Mouse (Mus musculus) hindbrain, postnatal 0 days (tissue): ENCODE measurements around the gene Efna4. TPM values are rescaled to one million over a fixed set of nuclear protein-coding genes. Genes with fewer than 3 reads are reported as not detected.

ENCODE experiments used
- ATAC-seq: fragments of 200-750 bp; cut with Nextera tagmentation; 2 replicates; pipeline ENCODE4 v1.8.0; 2017; ENCODE audit warnings: mild to moderate bottlenecking, moderate TSS enrichment, moderate library complexity
- DNase-seq: peaks from one replicate; pipeline ENCODE4 v3.0.0-alpha.2; 2015; ENCODE audit warnings: low spot score
- H3K27ac ChIP-seq: fragments of 300-500 bp; sonication (generic); 2 replicates; pipeline ENCODE4 v1.5.1; 2014; ENCODE audit warnings: mild to moderate bottlenecking
- H3K27me3 ChIP-seq: fragments of 300-500 bp; sonication (generic); 2 replicates; pipeline ENCODE4 v1.6.1; 2014; ENCODE audit warnings: low read length, mixed read lengths; ENCODE audit not compliant: insufficient read depth
- H3K36me3 ChIP-seq: fragments of 300-500 bp; sonication (generic); 2 replicates; pipeline ENCODE4 v1.6.1; 2014; ENCODE audit warnings: low read length, mixed read lengths; ENCODE audit not compliant: insufficient read depth
- H3K4me1 ChIP-seq: fragments of 300-500 bp; sonication (generic); 2 replicates; pipeline ENCODE4 v1.6.1; 2014; ENCODE audit warnings: antibody characterized with exemption, low read length, mixed read lengths; ENCODE audit not compliant: insufficient read depth
- H3K4me2 ChIP-seq: fragments of 300-500 bp; sonication (generic); 2 replicates; pipeline ENCODE4 v1.6.1; 2014; ENCODE audit warnings: low read depth, mild to moderate bottlenecking, low read length, moderate library complexity, mixed read lengths
- H3K4me3 ChIP-seq: fragments of 300-500 bp; sonication (generic); 2 replicates; pipeline ENCODE4 v1.5.1; 2014; ENCODE audit warnings: low read length
- H3K9ac ChIP-seq: fragments of 300-500 bp; sonication (generic); replicated peaks from 2 replicates; pipeline ENCODE4 v1.6.1; 2014; ENCODE audit warnings: mild to moderate bottlenecking, low read length, moderate library complexity, mixed read lengths
- H3K9me3 ChIP-seq: fragments of 300-500 bp; sonication (generic); 2 replicates; pipeline ENCODE4 v1.6.1; 2016; ENCODE audit warnings: low read length, mixed read lengths
- CTCF ChIP-seq: IDR thresholded peaks from 2 replicates; pipeline ENCODE4 v1.5.1; 2016; ENCODE audit warnings: antibody characterized with exemption, control low read depth, low read depth
- WGBS: fragments of 180-500 bp; shearing (Covaris S2); extraction: QIAGEN DNeasy Blood & Tissue Kit; methylation state at CpG from one replicate; pipeline ENCODE4 v1.1.7; 2014; 5-methylcytosine and 5-hydroxymethylcytosine counted together
- polyA plus RNA-seq: library from polyadenylated mRNA; unstranded; fragments of >200 nt; fragmentation: Nextera tagmentation; extraction: Ambion mirVana; gene quantifications from 2 replicates; pipeline ENCODE4 v1.2.1, GENCODE M21; 2015
- total RNA-seq: library from RNA; depleted of rRNA; stranded (reverse); fragments of >200 nt; gene quantifications from 2 replicates; pipeline ENCODE4 v1.2.3, GENCODE M21; 2014

The Efna4 gene
- total and polyA plus RNA-seq, 2 experiments from 2014 or later: 3.5 to 7.6 TPM

DNA sequence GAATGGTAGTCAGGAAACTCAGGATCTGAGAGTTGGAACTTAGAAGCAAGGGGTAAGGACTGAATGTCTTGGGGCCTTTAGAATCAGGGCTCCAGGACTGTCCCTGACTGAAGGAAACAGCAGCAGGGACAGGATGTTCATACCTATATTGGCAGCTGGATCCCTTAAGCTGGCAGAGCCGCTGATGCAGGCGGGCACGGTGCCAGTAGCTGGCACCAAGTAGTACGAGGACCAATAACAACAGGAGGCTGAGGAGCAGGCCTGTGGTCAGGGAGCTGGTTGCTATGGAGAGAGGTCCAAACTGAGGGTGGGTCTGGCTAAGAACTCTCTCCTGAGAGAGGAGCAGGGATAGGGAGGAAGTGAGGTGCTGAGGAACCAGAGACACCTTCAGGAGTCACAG, 4.0 kb upstream of the Efna4 start:
- no peak overlapping the region for H3K4me3 ChIP-seq
- 42% methylated on average over 4 of the region's 4 CpGs for WGBS

GRCm38 (mm10) chr3:89340465-89340864, 2.6 kb upstream of the Efna4 start:
- H3K4me2 ChIP-seq: peak overlapping the region; percentile 57
- peak overlapping the region; percentile 33; the same call in 1 of the 2 replicates for H3K9ac ChIP-seq
- ATAC-seq: peak; percentile 53
- peaks cover 3% of the 10 kb centered on the region; the same call in 1 of the 2 replicates for H3K36me3 ChIP-seq
- peak; percentile 99 for TF ChIP-seq CTCF
- peak overlapping the region; percentile 27; the same call in 1 of the 2 replicates for H3K4me3 ChIP-seq
- no peaks in the 10 kb centered on the region for H3K9me3 ChIP-seq
- no peaks in the 10 kb centered on the region for H3K27me3 ChIP-seq
- H3K4me1 ChIP-seq: 0 out of 2 replicates have a peak, but pooled peaks cover 9% of the 10 kb centered on the region
- DNase-seq: peak; percentile 90
- 8% methylated on average over 11 of the region's 11 CpGs for WGBS
- no peak overlapping the region for H3K27ac ChIP-seq

More for the DNA sequence above, 4.0 kb upstream of the Efna4 start:
- no peak for TF ChIP-seq CTCF
- H3K36me3 ChIP-seq: peaks cover 4% of the 10 kb centered on the region; the same call in 1 of the 2 replicates
- no peak overlapping the region for H3K27ac ChIP-seq
- H3K9me3 ChIP-seq: no peaks in the 10 kb centered on the region
- H3K4me1 ChIP-seq: 0 out of 2 replicates have a peak, but pooled peaks cover 9% of the 10 kb centered on the region
- DNase-seq (no peak), ATAC-seq (no peak)
- no peak overlapping the region for H3K4me2 ChIP-seq
- no peaks in the 10 kb centered on the region for H3K27me3 ChIP-seq
- no peak overlapping the region for H3K9ac ChIP-seq

DNA sequence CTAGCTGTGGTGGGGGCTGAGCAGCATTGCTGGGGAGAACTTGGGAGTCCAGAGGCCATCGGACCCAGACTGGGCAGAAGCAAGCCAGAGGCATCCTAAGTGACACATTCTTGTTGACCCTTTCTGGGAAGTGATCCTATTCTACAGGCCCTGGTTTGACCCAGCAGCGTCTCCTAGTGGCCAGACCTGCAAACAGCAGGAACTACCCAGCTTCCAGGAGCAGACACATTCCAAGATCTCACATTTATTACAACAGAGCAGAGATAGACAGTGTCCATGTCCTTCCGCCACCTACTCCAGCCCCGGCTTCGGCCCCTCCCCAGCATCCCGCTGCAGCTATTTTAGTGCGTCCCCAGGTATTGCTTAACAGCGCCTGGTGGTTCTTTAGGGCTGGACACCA, 1.6 kb upstream of the Efna4 start:
- Histone ChIP-seq H3K4me3 (no peak overlapping the region), H3K36me3 (no peaks in the 10 kb centered on the region; the same call in 1 of the 2 replicates), H3K27ac (no peak overlapping the region), H3K27me3 (no peaks in the 10 kb centered on the region), H3K9me3 (no peaks in the 10 kb centered on the region), H3K4me1 (0 out of 2 replicates have a peak, but pooled peaks cover 9% of the 10 kb centered on the region), H3K4me2 (no peak overlapping the region), H3K9ac (no peak overlapping the region)
- TF ChIP-seq CTCF: peak; percentile 92
- ATAC-seq: no peak
- whole genome bisulfite sequencing: 30% methylated on average over 8 of the region's 8 CpGs
- DNase-seq: peak; percentile 71

- Histone ChIP-seq H3K4me1 (peaks cover 19% of the 10 kb centered on the region; the same call in 1 of the 2 replicates), H3K9me3 (no peaks in the 10 kb centered on the region), H3K27ac (no peak overlapping the region), H3K36me3 (0 out of 2 replicates have a peak, but pooled peaks cover 3% of the 10 kb centered on the region), H3K4me2 (peak overlapping the region; percentile 72), H3K27me3 (no peaks in the 10 kb centered on the region), H3K9ac (peak overlapping the region; percentile 54), H3K4me3 (peak overlapping the region; percentile 62)
- WGBS: 2% methylated on average over 21 of the region's 21 CpGs
- no peak for TF ChIP-seq CTCF
- DNase-seq (no peak), ATAC-seq (no peak)
Observed at GRCm38 (mm10) chr3:89337062-89337720, 637 bp downstream of the Efna4 start.

DNA sequence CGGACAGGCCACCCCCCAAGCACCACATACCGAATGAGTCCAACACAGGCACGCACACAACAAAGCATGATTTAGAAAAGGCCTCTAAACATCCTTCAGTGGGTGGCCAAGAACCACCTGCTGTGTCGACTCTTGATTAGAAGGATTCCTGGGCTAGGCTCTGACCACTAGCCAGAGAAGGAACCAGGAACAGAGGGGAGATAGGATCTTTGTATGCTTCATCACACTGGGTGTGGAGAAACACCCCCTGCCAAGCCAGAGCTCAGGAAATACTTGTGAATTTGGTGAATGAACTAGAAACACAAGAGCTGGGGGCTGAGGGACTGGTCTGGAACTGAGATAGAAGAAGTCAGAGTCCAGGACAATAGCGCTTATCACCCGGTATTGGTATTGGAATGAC, 1.3 kb downstream of the Efna4 start:
- DNase-seq (no peak), ATAC-seq (no peak)
- Histone ChIP-seq H3K9me3 (no peaks in the 10 kb centered on the region), H3K27me3 (no peaks in the 10 kb centered on the region), H3K4me2 (peak overlapping the region; percentile 72), H3K4me3 (peak overlapping the region; percentile 62; the same call in 1 of the 2 replicates), H3K4me1 (peaks cover 19% of the 10 kb centered on the region; the same call in 1 of the 2 replicates), H3K9ac (no peak overlapping the region), H3K27ac (no peak overlapping the region), H3K36me3 (0 out of 2 replicates have a peak, but pooled peaks cover 3% of the 10 kb centered on the region)
- no peak for TF ChIP-seq CTCF
- 15% methylated on average over 6 of the region's 6 CpGs for WGBS

GRCm38 (mm10) chr3:89333053-89333452, 4.8 kb downstream of the Efna4 start:
- H3K4me2 ChIP-seq: peak overlapping the region; percentile 33; the same call in 1 of the 2 replicates
- no peak for TF ChIP-seq CTCF
- H3K36me3 ChIP-seq: 0 out of 2 replicates have a peak, but pooled peaks cover 3% of the 10 kb centered on the region
- 47% methylated on average over 11 of the region's 11 CpGs for WGBS
- peaks cover 17% of the 10 kb centered on the region for H3K4me1 ChIP-seq
- DNase-seq: peak; percentile 42
- H3K4me3 ChIP-seq: no peak overlapping the region
- peak; percentile 10; the same call in 1 of the 2 replicates for ATAC-seq
- no peak overlapping the region for H3K27ac ChIP-seq
- no peaks in the 10 kb centered on the region for H3K27me3 ChIP-seq
- H3K9ac ChIP-seq: no peak overlapping the region
- no peaks in the 10 kb centered on the region for H3K9me3 ChIP-seq
